Mouse (Mus musculus): ENCODE data around the gene Zfyve28. TPM values are rescaled to one million over a fixed set of nuclear protein-coding genes. Genes with fewer than 3 reads are reported as not detected.
A peak's percentile ranks its signal among the peaks of the same experiment; 100 is the strongest.

The Zfyve28 gene
- polyA plus RNA-seq, 1 experiment from 2014 or later: 0.37 TPM

DNA sequence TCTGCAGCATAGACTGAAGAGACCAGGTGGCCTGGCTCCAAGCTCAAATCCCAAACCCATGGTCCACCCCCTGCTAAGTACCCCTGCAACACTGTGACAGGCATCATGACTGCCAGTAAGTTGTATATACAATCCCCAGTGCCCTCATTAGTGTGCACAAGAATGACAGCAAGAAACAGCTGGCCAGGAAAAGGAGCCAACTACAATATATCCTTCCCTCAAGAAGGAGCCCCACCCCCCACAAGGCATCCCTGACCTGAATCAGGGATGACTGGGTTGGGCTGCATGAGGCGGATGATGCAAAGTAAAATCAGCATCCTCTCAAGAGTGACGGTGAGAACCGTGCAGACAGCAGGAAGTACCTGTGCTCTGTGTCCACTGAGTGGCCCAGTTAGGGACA, 38.2 kb downstream of the Zfyve28 start:
- WGBS: 67% methylated on average over 3 of the region's 3 CpGs
- Histone ChIP-seq H3K9me3 (ENCODE audit: control insufficient read depth, low read length) (no peaks in the 10 kb centered on the region), H3K27ac (ENCODE audit: low read depth, low read length) (no peak overlapping the region), H3K4me3 (ENCODE audit: low read length) (no peak overlapping the region), H3K9ac (ENCODE audit: low read depth, low read length) (no peak overlapping the region), H3K4me2 (replicated peaks; ENCODE audit: low read depth, low read length) (no peak overlapping the region), H3K36me3 (ENCODE audit: control insufficient read depth, insufficient read depth, low read length) (no peaks in the 10 kb centered on the region), H3K4me1 (ENCODE audit: control insufficient read depth, insufficient read depth, low read length) (peaks cover 6% of the 10 kb centered on the region; the same call in 1 of the 2 replicates), H3K27me3 (ENCODE audit: control insufficient read depth, insufficient read depth, low read length) (no peaks in the 10 kb centered on the region)
- ATAC-seq (ENCODE audit: low FRiP score, low TSS enrichment): no peak

- Histone ChIP-seq H3K36me3 (ENCODE audit: control insufficient read depth, insufficient read depth, low read length) (no peaks in the 10 kb centered on the region), H3K27me3 (ENCODE audit: control insufficient read depth, insufficient read depth, low read length) (no peaks in the 10 kb centered on the region), H3K9me3 (ENCODE audit: control insufficient read depth, low read length) (no peaks in the 10 kb centered on the region), H3K27ac (ENCODE audit: low read depth, low read length) (no peak overlapping the region), H3K4me1 (ENCODE audit: control insufficient read depth, insufficient read depth, low read length) (peaks cover 6% of the 10 kb centered on the region; the same call in 1 of the 2 replicates), H3K4me2 (replicated peaks; ENCODE audit: low read depth, low read length) (no peak overlapping the region), H3K9ac (ENCODE audit: low read depth, low read length) (no peak overlapping the region), H3K4me3 (ENCODE audit: low read length) (no peak overlapping the region)
- ATAC-seq (ENCODE audit: low FRiP score, low TSS enrichment): no peak
- 79% methylated on average over 4 of the region's 4 CpGs for WGBS
Measured at GRCm38 (mm10) chr5:34249132-34249531, 39.1 kb downstream of the Zfyve28 start.

DNA sequence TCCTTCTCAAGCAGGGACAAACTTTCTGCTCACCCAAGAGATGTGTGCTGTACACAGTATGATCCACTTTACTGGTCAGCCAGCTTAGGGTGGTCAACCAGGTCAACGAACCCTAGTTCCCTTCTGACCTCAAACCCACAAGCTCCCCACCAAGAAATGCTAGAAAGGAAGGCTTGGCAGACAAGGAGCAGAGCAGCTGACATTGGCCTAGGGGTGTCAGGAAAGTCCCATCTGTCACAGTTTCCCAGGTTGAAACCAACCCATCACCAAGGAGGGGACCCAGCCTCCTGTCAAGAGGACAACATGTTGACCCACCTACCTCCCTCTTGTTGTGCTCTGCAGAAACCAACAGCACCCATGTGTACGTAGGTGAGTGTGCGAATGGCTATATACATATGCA, 41.8 kb downstream of the Zfyve28 start:
- H3K36me3 ChIP-seq (ENCODE audit: control insufficient read depth, insufficient read depth, low read length): no peaks in the 10 kb centered on the region
- WGBS: 89% methylated on average over 3 of the region's 3 CpGs
- no peak overlapping the region for H3K27ac ChIP-seq (ENCODE audit: low read depth, low read length)
- H3K27me3 ChIP-seq (ENCODE audit: control insufficient read depth, insufficient read depth, low read length): no peaks in the 10 kb centered on the region
- no peak overlapping the region for H3K4me2 ChIP-seq (replicated peaks; ENCODE audit: low read depth, low read length)
- ATAC-seq (ENCODE audit: low FRiP score, low TSS enrichment): no peak
- peaks cover under 1% of the 10 kb centered on the region; the same call in 1 of the 2 replicates for H3K4me1 ChIP-seq (ENCODE audit: control insufficient read depth, insufficient read depth, low read length)
- H3K9ac ChIP-seq (ENCODE audit: low read depth, low read length): no peak overlapping the region
- H3K9me3 ChIP-seq (ENCODE audit: control insufficient read depth, low read length): no peaks in the 10 kb centered on the region
- H3K4me3 ChIP-seq (ENCODE audit: low read length): no peak overlapping the region

DNA sequence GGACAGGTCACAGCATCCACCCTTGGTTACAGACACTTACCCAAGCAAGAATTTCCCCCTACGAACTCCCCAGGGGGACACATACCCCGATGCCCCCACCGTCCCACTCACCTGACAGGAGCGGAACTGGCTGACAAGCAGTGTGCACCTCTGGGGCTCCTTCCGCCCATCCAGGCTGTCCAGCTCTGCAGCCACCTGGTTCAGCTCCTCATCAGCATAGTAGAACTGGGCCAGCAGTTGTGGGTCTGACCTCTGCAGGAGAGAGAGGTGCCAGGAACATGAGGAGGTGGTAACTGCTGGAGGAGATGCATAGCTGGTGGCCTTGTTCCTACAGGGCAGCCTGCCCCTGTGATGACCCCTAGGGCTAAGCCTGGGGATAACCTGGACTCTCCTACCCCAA, 45.2 kb downstream of the Zfyve28 start:
- Histone ChIP-seq H3K27me3 (ENCODE audit: control insufficient read depth, insufficient read depth, low read length) (no peaks in the 10 kb centered on the region), H3K4me2 (replicated peaks; ENCODE audit: low read depth, low read length) (no peak overlapping the region), H3K27ac (ENCODE audit: low read depth, low read length) (no peak overlapping the region), H3K9ac (ENCODE audit: low read depth, low read length) (no peak overlapping the region), H3K4me3 (ENCODE audit: low read length) (no peak overlapping the region), H3K9me3 (ENCODE audit: control insufficient read depth, low read length) (no peaks in the 10 kb centered on the region), H3K36me3 (ENCODE audit: control insufficient read depth, insufficient read depth, low read length) (no peaks in the 10 kb centered on the region), H3K4me1 (ENCODE audit: control insufficient read depth, insufficient read depth, low read length) (no peaks in the 10 kb centered on the region)
- WGBS: 82% methylated on average over 5 of the region's 5 CpGs
- ATAC-seq (ENCODE audit: low FRiP score, low TSS enrichment): no peak

- H3K4me3 ChIP-seq (ENCODE audit: low read length): no peak overlapping the region
- no peak overlapping the region for H3K27ac ChIP-seq (ENCODE audit: low read depth, low read length)
- no peaks in the 10 kb centered on the region for H3K36me3 ChIP-seq (ENCODE audit: control insufficient read depth, insufficient read depth, low read length)
- 29% methylated on average over 15 of the region's 15 CpGs for WGBS
- H3K27me3 ChIP-seq (ENCODE audit: control insufficient read depth, insufficient read depth, low read length): no peaks in the 10 kb centered on the region
- H3K9ac ChIP-seq (ENCODE audit: low read depth, low read length): no peak overlapping the region
- no peaks in the 10 kb centered on the region for H3K9me3 ChIP-seq (ENCODE audit: control insufficient read depth, low read length)
- ATAC-seq (ENCODE audit: low FRiP score, low TSS enrichment): peak; percentile 69; the same call in 1 of the 2 replicates
- H3K4me1 ChIP-seq (ENCODE audit: control insufficient read depth, insufficient read depth, low read length): no peaks in the 10 kb centered on the region
- H3K4me2 ChIP-seq (replicated peaks; ENCODE audit: low read depth, low read length): no peak overlapping the region
Measured at GRCm38 (mm10) chr5:34242224-34242963, 45.9 kb downstream of the Zfyve28 start.

DNA sequence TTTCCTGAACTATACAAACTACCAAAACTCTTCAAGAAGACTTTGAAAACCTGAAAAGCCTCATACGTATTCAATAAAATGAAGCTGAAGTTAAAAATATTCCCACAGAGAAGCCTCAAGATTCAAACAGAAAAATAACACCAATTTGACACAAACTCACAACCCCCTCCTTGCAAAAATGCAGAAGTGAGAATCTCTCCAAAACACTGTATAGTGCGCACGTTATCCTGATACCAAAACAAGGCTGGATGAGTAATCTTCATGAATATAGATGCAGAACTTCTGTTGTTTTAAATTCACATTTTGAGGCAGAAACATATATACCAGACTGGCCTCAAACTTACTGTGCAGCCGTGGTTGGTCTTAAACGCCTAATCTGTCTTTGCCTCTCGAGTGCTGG, 49.8 kb downstream of the Zfyve28 start:
- Histone ChIP-seq H3K4me1 (ENCODE audit: control insufficient read depth, insufficient read depth, low read length) (no peaks in the 10 kb centered on the region), H3K36me3 (ENCODE audit: control insufficient read depth, insufficient read depth, low read length) (no peaks in the 10 kb centered on the region), H3K27ac (ENCODE audit: low read depth, low read length) (no peak overlapping the region), H3K4me3 (ENCODE audit: low read length) (no peak overlapping the region), H3K9ac (ENCODE audit: low read depth, low read length) (no peak overlapping the region), H3K27me3 (ENCODE audit: control insufficient read depth, insufficient read depth, low read length) (no peaks in the 10 kb centered on the region), H3K9me3 (ENCODE audit: control insufficient read depth, low read length) (no peaks in the 10 kb centered on the region), H3K4me2 (replicated peaks; ENCODE audit: low read depth, low read length) (no peak overlapping the region)
- 92% methylated on average over 6 of the region's 6 CpGs for WGBS
- ATAC-seq (ENCODE audit: low FRiP score, low TSS enrichment): no peak

GRCm38 (mm10) chr5:34235898-34236420, 52.3 kb downstream of the Zfyve28 start:
- ATAC-seq (ENCODE audit: low FRiP score, low TSS enrichment): no peak
- Histone ChIP-seq H3K36me3 (ENCODE audit: control insufficient read depth, insufficient read depth, low read length) (no peaks in the 10 kb centered on the region), H3K4me1 (ENCODE audit: control insufficient read depth, insufficient read depth, low read length) (no peaks in the 10 kb centered on the region), H3K9me3 (ENCODE audit: control insufficient read depth, low read length) (no peaks in the 10 kb centered on the region), H3K27me3 (ENCODE audit: control insufficient read depth, insufficient read depth, low read length) (no peaks in the 10 kb centered on the region), H3K4me2 (replicated peaks; ENCODE audit: low read depth, low read length) (no peak overlapping the region), H3K9ac (ENCODE audit: low read depth, low read length) (no peak overlapping the region), H3K4me3 (ENCODE audit: low read length) (no peak overlapping the region), H3K27ac (ENCODE audit: low read depth, low read length) (no peak overlapping the region)
- 55% methylated on average over 10 of the region's 10 CpGs for WGBS

- no peaks in the 10 kb centered on the region for H3K9me3 ChIP-seq (ENCODE audit: control insufficient read depth, low read length)
- no peak for ATAC-seq (ENCODE audit: low FRiP score, low TSS enrichment)
- WGBS: 55% methylated on average over 4 of the region's 4 CpGs
Measured at GRCm38 (mm10) chr5:34235056-34235455, 53.2 kb downstream of the Zfyve28 start.

DNA sequence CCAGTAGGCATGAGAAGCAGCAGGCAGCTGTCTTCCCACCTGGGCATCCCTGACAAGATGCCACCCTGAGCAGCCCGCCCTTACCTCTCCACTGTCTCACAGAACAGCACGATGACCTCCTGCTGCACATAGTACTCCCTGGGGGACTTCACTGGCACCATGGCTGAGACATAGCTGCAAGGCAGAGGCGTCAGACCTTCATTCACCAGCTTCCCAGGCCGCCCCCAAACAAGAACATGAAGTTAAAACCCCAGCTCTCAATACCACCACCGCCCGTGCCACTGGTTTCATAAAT, 55.1 kb downstream of the Zfyve28 start:
- Histone ChIP-seq H3K36me3 (ENCODE audit: control insufficient read depth, insufficient read depth, low read length) (no peaks in the 10 kb centered on the region), H3K27ac (ENCODE audit: low read depth, low read length) (no peak overlapping the region), H3K9ac (ENCODE audit: low read depth, low read length) (no peak overlapping the region), H3K4me1 (ENCODE audit: control insufficient read depth, insufficient read depth, low read length) (no peaks in the 10 kb centered on the region), H3K27me3 (ENCODE audit: control insufficient read depth, insufficient read depth, low read length) (no peaks in the 10 kb centered on the region), H3K9me3 (ENCODE audit: control insufficient read depth, low read length) (no peaks in the 10 kb centered on the region), H3K4me2 (replicated peaks; ENCODE audit: low read depth, low read length) (no peak overlapping the region), H3K4me3 (ENCODE audit: low read length) (no peak overlapping the region)
- 95% methylated on average over 6 of the region's 6 CpGs for WGBS
- ATAC-seq (ENCODE audit: low FRiP score, low TSS enrichment): no peak

More at GRCm38 (mm10) chr5:34235056-34235455, 53.2 kb downstream of the Zfyve28 start:
- Histone ChIP-seq H3K4me3 (ENCODE audit: low read length) (no peak overlapping the region), H3K4me2 (replicated peaks; ENCODE audit: low read depth, low read length) (no peak overlapping the region), H3K27me3 (ENCODE audit: control insufficient read depth, insufficient read depth, low read length) (no peaks in the 10 kb centered on the region), H3K36me3 (ENCODE audit: control insufficient read depth, insufficient read depth, low read length) (no peaks in the 10 kb centered on the region), H3K4me1 (ENCODE audit: control insufficient read depth, insufficient read depth, low read length) (no peaks in the 10 kb centered on the region), H3K27ac (ENCODE audit: low read depth, low read length) (no peak overlapping the region), H3K9ac (ENCODE audit: low read depth, low read length) (no peak overlapping the region)
